Mouse (Mus musculus) midbrain, embryonic 12.5 days (tissue): ENCODE data around the gene Tube1. TPM values are rescaled to one million over a fixed set of nuclear protein-coding genes. Genes with fewer than 3 reads are reported as not detected.
A peak's percentile ranks its signal among the peaks of the same experiment; 100 is the strongest.

ENCODE experiments used
- ATAC-seq: fragments of 200-750 bp; cut with Nextera tagmentation; 2 replicates; pipeline ENCODE4 v1.8.0; 2017; ENCODE audit warnings: low read depth, moderate TSS enrichment, moderate library complexity; ENCODE audit not compliant: low FRiP score
- H3K27ac ChIP-seq: fragments of 300-500 bp; sonication (generic); replicated peaks from 2 replicates; pipeline ENCODE4 v1.5.1; 2016; ENCODE audit warnings: mild to moderate bottlenecking
- H3K27me3 ChIP-seq: fragments of 300-500 bp; sonication (generic); 2 replicates; pipeline ENCODE4 v1.6.1; 2016; ENCODE audit warnings: mild to moderate bottlenecking
- H3K36me3 ChIP-seq: fragments of 300-500 bp; sonication (generic); 2 replicates; pipeline ENCODE4 v1.6.1; 2016
- H3K4me1 ChIP-seq: fragments of 300-500 bp; sonication (generic); 2 replicates; pipeline ENCODE4 v1.6.1; 2016
- H3K4me2 ChIP-seq: fragments of 300-500 bp; sonication (generic); replicated peaks from 2 replicates; pipeline ENCODE4 v1.6.1; 2016; ENCODE audit warnings: mild to moderate bottlenecking, moderate library complexity
- H3K4me3 ChIP-seq: fragments of 300-500 bp; sonication (generic); 2 replicates; pipeline ENCODE4 v1.5.1; 2016; ENCODE audit warnings: mild to moderate bottlenecking
- H3K9ac ChIP-seq: fragments of 300-500 bp; sonication (generic); replicated peaks from 2 replicates; pipeline ENCODE4 v1.6.1; 2016; ENCODE audit warnings: mild to moderate bottlenecking, moderate library complexity
- H3K9me3 ChIP-seq: fragments of 300-500 bp; sonication (generic); 2 replicates; pipeline ENCODE4 v1.6.1; 2016; ENCODE audit warnings: mild to moderate bottlenecking
- WGBS: fragments of 180-500 bp; shearing (Covaris S2); methylation state at CpG from one replicate; pipeline ENCODE4 v1.1.7; 2016; 5-methylcytosine and 5-hydroxymethylcytosine counted together
- polyA plus RNA-seq: library from polyadenylated mRNA; unstranded; fragments of >200 nt; fragmentation: Nextera tagmentation; extraction: Ambion mirVana; gene quantifications from 2 replicates; pipeline ENCODE4 v1.2.1, GENCODE M21; 2016

The Tube1 gene
- polyA plus RNA-seq, 1 experiment from 2014 or later: 17.7 TPM

GRCm38 (mm10) chr10:39140843-39141242 lies 7.1 kb downstream of the Tube1 start:
- H3K36me3 ChIP-seq: peaks cover 60% of the 10 kb centered on the region
- no peaks in the 10 kb centered on the region for H3K27me3 ChIP-seq
- no peak overlapping the region for H3K4me2 ChIP-seq
- WGBS: 88% methylated on average over 14 of the region's 14 CpGs
- peaks cover 3% of the 10 kb centered on the region; the same call in 1 of the 2 replicates for H3K4me1 ChIP-seq
- no peaks in the 10 kb centered on the region for H3K9me3 ChIP-seq
- no peak for ATAC-seq
- no peak overlapping the region for H3K27ac ChIP-seq
- no peak overlapping the region for H3K4me3 ChIP-seq
- no peak overlapping the region for H3K9ac ChIP-seq

- no peak for ATAC-seq
Measured at GRCm38 (mm10) chr10:39141401-39141800, 7.6 kb downstream of the Tube1 start.

GRCm38 (mm10) chr10:39142216-39142615 lies 8.4 kb downstream of the Tube1 start:
- Histone ChIP-seq H3K27me3 (no peaks in the 10 kb centered on the region), H3K4me2 (no peak overlapping the region), H3K9me3 (no peaks in the 10 kb centered on the region), H3K4me1 (no peaks in the 10 kb centered on the region), H3K9ac (no peak overlapping the region), H3K27ac (no peak overlapping the region), H3K4me3 (no peak overlapping the region), H3K36me3 (peaks cover 66% of the 10 kb centered on the region)
- ATAC-seq: no peak
- WGBS: 92% methylated on average over 12 of the region's 12 CpGs

More at GRCm38 (mm10) chr10:39141401-39141800, 7.6 kb downstream of the Tube1 start:
- WGBS: 94% methylated on average over 2 of the region's 2 CpGs
- Histone ChIP-seq H3K4me3 (no peak overlapping the region), H3K9me3 (no peaks in the 10 kb centered on the region), H3K27me3 (no peaks in the 10 kb centered on the region), H3K27ac (no peak overlapping the region), H3K36me3 (peaks cover 65% of the 10 kb centered on the region), H3K4me2 (no peak overlapping the region), H3K9ac (no peak overlapping the region), H3K4me1 (peaks cover 2% of the 10 kb centered on the region; the same call in 1 of the 2 replicates)

- no peaks in the 10 kb centered on the region for H3K27me3 ChIP-seq
- H3K4me3 ChIP-seq: no peak overlapping the region
- H3K9me3 ChIP-seq: no peaks in the 10 kb centered on the region
- no peaks in the 10 kb centered on the region for H3K4me1 ChIP-seq
- H3K27ac ChIP-seq: no peak overlapping the region
- no peak for ATAC-seq
- no peak overlapping the region for H3K4me2 ChIP-seq
- no peak overlapping the region for H3K9ac ChIP-seq
- WGBS: 89% methylated on average over 5 of the region's 5 CpGs
- H3K36me3 ChIP-seq: no peaks in the 10 kb centered on the region
Measured at GRCm38 (mm10) chr10:39156719-39157118, 22.9 kb downstream of the Tube1 start.

- Histone ChIP-seq H3K27ac (no peak overlapping the region), H3K4me1 (no peaks in the 10 kb centered on the region)
- 92% methylated on average over 1 of the region's 1 CpGs for WGBS
Measured at GRCm38 (mm10) chr10:39157321-39157720, 23.5 kb downstream of the Tube1 start.

GRCm38 (mm10) chr10:39158306-39158705 lies 24.5 kb downstream of the Tube1 start:
- Histone ChIP-seq H3K4me2 (no peak overlapping the region), H3K27ac (no peak overlapping the region), H3K27me3 (no peaks in the 10 kb centered on the region), H3K4me3 (no peak overlapping the region), H3K36me3 (no peaks in the 10 kb centered on the region), H3K9ac (no peak overlapping the region), H3K4me1 (no peaks in the 10 kb centered on the region), H3K9me3 (no peaks in the 10 kb centered on the region)
- WGBS: 52% methylated on average over 12 of the region's 12 CpGs
- no peak for ATAC-seq

More at GRCm38 (mm10) chr10:39157321-39157720, 23.5 kb downstream of the Tube1 start:
- H3K27me3 ChIP-seq: no peaks in the 10 kb centered on the region
- H3K9me3 ChIP-seq: no peaks in the 10 kb centered on the region
- no peak for ATAC-seq
- H3K36me3 ChIP-seq: no peaks in the 10 kb centered on the region
- no peak overlapping the region for H3K9ac ChIP-seq
- H3K4me2 ChIP-seq: no peak overlapping the region
- no peak overlapping the region for H3K4me3 ChIP-seq

- no peaks in the 10 kb centered on the region for H3K9me3 ChIP-seq
- H3K27ac ChIP-seq: no peak overlapping the region
- WGBS: 85% methylated on average over 1 of the region's 1 CpGs
- no peak overlapping the region for H3K9ac ChIP-seq
- 0 out of 2 replicates have a peak, but pooled peaks cover 2% of the 10 kb centered on the region for H3K27me3 ChIP-seq
- H3K36me3 ChIP-seq: no peaks in the 10 kb centered on the region
- no peak for ATAC-seq
- no peak overlapping the region for H3K4me3 ChIP-seq
- no peak overlapping the region for H3K4me2 ChIP-seq
- H3K4me1 ChIP-seq: 0 out of 2 replicates have a peak, but pooled peaks cover 3% of the 10 kb centered on the region
Measured at GRCm38 (mm10) chr10:39161406-39161805, 27.6 kb downstream of the Tube1 start.

- Histone ChIP-seq H3K4me3 (no peak overlapping the region), H3K9ac (no peak overlapping the region), H3K4me2 (no peak overlapping the region), H3K9me3 (no peaks in the 10 kb centered on the region), H3K27ac (no peak overlapping the region), H3K27me3 (peaks cover 13% of the 10 kb centered on the region; the same call in 1 of the 2 replicates), H3K36me3 (no peaks in the 10 kb centered on the region), H3K4me1 (0 out of 2 replicates have a peak, but pooled peaks cover 3% of the 10 kb centered on the region)
- ATAC-seq: no peak
- WGBS: 56% methylated on average over 18 of the region's 18 CpGs
Measured at GRCm38 (mm10) chr10:39162666-39163484, 29.1 kb downstream of the Tube1 start.

- ATAC-seq: no peak
- H3K27me3 ChIP-seq: peaks cover 17% of the 10 kb centered on the region; the same call in 1 of the 2 replicates
- H3K9ac ChIP-seq: no peak within 1 kb of the TSS
- no peaks in the 10 kb centered on the region for H3K9me3 ChIP-seq
- no peak within 1 kb of the TSS for H3K27ac ChIP-seq
- H3K4me1 ChIP-seq: 0 out of 2 replicates have a peak, but pooled peaks cover 3% of the 10 kb centered on the region
- WGBS: 84% methylated on average over 10 of the region's 10 CpGs
- no peak within 1 kb of the TSS for H3K4me3 ChIP-seq
- H3K4me2 ChIP-seq: no peak within 1 kb of the TSS
- no peaks in the 10 kb centered on the region for H3K36me3 ChIP-seq
Measured at GRCm38 (mm10) chr10:39163694-39164093, 29.9 kb downstream of the Tube1 start, which contains the start of gene Ccn6. TSS of gene Ccn6 (minus strand) at chr10:39163794.

- ATAC-seq: no peak
- peak overlapping the region; percentile 34 for H3K4me2 ChIP-seq
- H3K9me3 ChIP-seq: no peaks in the 10 kb centered on the region
- H3K4me1 ChIP-seq: peaks cover 12% of the 10 kb centered on the region
- H3K36me3 ChIP-seq: no peaks in the 10 kb centered on the region
- peak overlapping the region; percentile 4; the same call in 1 of the 2 replicates for H3K4me3 ChIP-seq
- H3K27ac ChIP-seq: no peak overlapping the region
- H3K27me3 ChIP-seq: peaks cover 27% of the 10 kb centered on the region
- 21% methylated on average over 11 of the region's 11 CpGs for WGBS
- no peak overlapping the region for H3K9ac ChIP-seq
Measured at GRCm38 (mm10) chr10:39165632-39166115, 31.9 kb downstream of the Tube1 start.

- no peak overlapping the region for H3K4me3 ChIP-seq
- WGBS: 81% methylated on average over 11 of the region's 11 CpGs
Measured at GRCm38 (mm10) chr10:39167611-39168010, 33.8 kb downstream of the Tube1 start.

GRCm38 (mm10) chr10:39169642-39170041 lies 35.9 kb downstream of the Tube1 start:
- Histone ChIP-seq H3K27me3 (peaks cover 27% of the 10 kb centered on the region), H3K4me1 (peaks cover 23% of the 10 kb centered on the region), H3K36me3 (no peaks in the 10 kb centered on the region), H3K4me3 (no peak overlapping the region), H3K9ac (no peak overlapping the region), H3K4me2 (0 out of 2 replicates have a peak overlapping the region, but pooled peaks have one; percentile 62), H3K9me3 (no peaks in the 10 kb centered on the region), H3K27ac (no peak overlapping the region)
- no peak for ATAC-seq
- 57% methylated on average over 9 of the region's 9 CpGs for WGBS

More at GRCm38 (mm10) chr10:39167611-39168010, 33.8 kb downstream of the Tube1 start:
- Histone ChIP-seq H3K9me3 (no peaks in the 10 kb centered on the region), H3K36me3 (no peaks in the 10 kb centered on the region), H3K4me1 (peaks cover 21% of the 10 kb centered on the region), H3K4me2 (no peak overlapping the region), H3K27me3 (peaks cover 27% of the 10 kb centered on the region), H3K27ac (no peak overlapping the region), H3K9ac (no peak overlapping the region)
- ATAC-seq: no peak
